Mouse (Mus musculus) kidney, adult 10 weeks (tissue): ENCODE measurements around the gene Gm21440. TPM values are rescaled to one million over a fixed set of nuclear protein-coding genes. Genes with fewer than 3 reads are reported as not detected.

Experiments
- polyA plus RNA-seq: library from polyadenylated mRNA; stranded (reverse); fragments of 350-450 nt; fragmentation: Illumina TruSeq; extraction: RNeasy Lipid Tissue Mini Kit (QIAGEN cat#74804); gene quantifications from one replicate; pipeline ENCODE4 v1.2.3, GENCODE M21; 2014; ENCODE audit warnings: low read depth, low replicate concordance

Gene Gm21440
- not detected for polyA plus RNA-seq

DNA sequence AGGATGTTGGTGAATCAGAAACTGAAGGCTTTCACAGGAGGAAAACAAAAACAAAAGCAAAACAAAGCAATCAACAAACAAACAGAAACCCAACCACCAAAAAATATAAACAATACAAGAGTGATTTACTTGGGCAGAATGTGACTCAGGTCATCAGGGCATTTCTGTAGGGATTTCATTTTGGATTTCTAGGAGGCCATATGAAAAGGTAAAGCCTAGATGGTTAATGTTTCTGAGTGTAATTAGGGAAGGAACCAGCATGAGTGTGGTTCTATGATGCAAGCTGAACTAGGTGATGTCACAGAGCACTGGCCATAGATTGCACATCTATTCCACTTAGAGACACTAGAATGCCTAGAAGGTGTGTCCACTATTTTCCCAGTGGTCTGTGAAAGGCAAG is at the start of gene Gm21440, which contains the start of gene Gm21454:
Gene Gm21440 (plus strand): TSS at position 301 of the 400 bp plus-strand sequence.
Gene Gm21454 (plus strand): TSS at position 352 of the 400 bp plus-strand sequence.

DNA sequence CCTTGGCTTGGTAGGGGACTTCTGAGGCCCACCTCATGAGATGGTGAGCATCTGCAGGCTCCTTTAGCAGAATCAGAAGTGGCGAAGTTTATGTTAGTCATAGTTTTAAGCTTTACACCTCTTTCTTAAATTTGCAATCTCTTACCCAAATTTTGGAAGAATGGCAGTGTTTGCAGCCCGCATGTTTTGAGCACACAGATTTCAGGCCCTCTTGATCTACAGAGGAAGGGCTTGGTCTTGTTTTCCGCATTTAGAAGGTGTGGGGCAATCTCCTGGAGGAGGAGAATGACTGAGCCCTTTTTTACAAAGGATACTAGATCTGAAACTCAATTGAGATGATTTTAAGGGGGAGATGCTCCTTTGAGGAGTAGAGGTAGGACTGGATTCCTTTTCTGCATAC is 28.4 kb upstream of the Gm21440 start, which contains the start of gene Gm21828:
Gene Gm21828 (minus strand): TSS at position 101 of the 400 bp plus-strand sequence.

Other genes starting within 250 kb of the Gm21440 start
- gene Gm20807, start 209.5 kb upstream of the Gm21440 start, polyA plus RNA-seq: not detected
- gene Gm21891, start 118.9 kb upstream of the Gm21440 start, polyA plus RNA-seq: not detected
- gene Gm21425, start 90.4 kb upstream of the Gm21440 start, polyA plus RNA-seq: not detected
- gene Gm21828, start 28.5 kb upstream of the Gm21440 start, polyA plus RNA-seq: not detected
- not detected for gene Gm21454, start 51 bp downstream of the Gm21440 start, polyA plus RNA-seq
- gene Gm21725, start 96.7 kb downstream of the Gm21440 start, polyA plus RNA-seq: not detected
- gene Gm21866, start 213.2 kb downstream of the Gm21440 start, polyA plus RNA-seq: not detected
- not detected for gene Gm20773, start 241.6 kb downstream of the Gm21440 start, polyA plus RNA-seq